13 mouse cellular contexts compared by ENCODE assay signal in genomic region chr3:138513243-138513642, GRCm38 (mm10). TPM values are rescaled to one million over a fixed set of nuclear protein-coding genes. Genes with fewer than 3 reads are reported as not detected.
DNase-seq lines count a peak whose midpoint lies in the region; ATAC-seq and TF ChIP-seq lines count a peak whose summit lies in the region.
"Had no signal": no experiment of that assay in that cellular context is flagged by ENCODE, and none has a peak within 500 bp of the region (broad histone marks: within the 10 kb centered on the region; RNA-seq: fewer than 3 reads in every experiment).

No protein-coding gene starts in this region.

- no peaks in the 10 kb centered on the region for H3K27me3 ChIP-seq in hindbrain, embryonic 13.5 days
- no peaks in the 10 kb centered on the region for H3K27me3 ChIP-seq in limb, embryonic 13.5 days
- no peaks in the 10 kb centered on the region for H3K27me3 ChIP-seq in neural tube, embryonic 12.5 days (replicated peaks)
- H3K27me3 ChIP-seq: embryonic facial prominence, embryonic 13.5 days; intestine, embryonic 15.5 days had no signal

- peak overlapping the region; percentile 62 for H3K9ac ChIP-seq in hindbrain, embryonic 13.5 days
- H3K9ac ChIP-seq in limb, embryonic 13.5 days = no peak overlapping the region
- H3K9ac ChIP-seq in neural tube, embryonic 12.5 days = peak overlapping the region; percentile 4; the same call in 1 of the 2 replicates
- H3K9ac ChIP-seq: embryonic facial prominence, embryonic 13.5 days; heart, embryonic 13.5 days; intestine, embryonic 15.5 days had no signal

- no peak for DNase-seq in gastrocnemius, adult 2 months
- DNase-seq in gastrocnemius, postnatal 14 days = no peak
- DNase-seq in left cerebral cortex, postnatal 36 days (ENCODE audit: low spot score in 2 of 2) = no peak
- DNase-seq in adrenal gland, postnatal 25 days = no peak
- DNase-seq in thymus, postnatal 36 days = no peak
- DNase-seq: lung, postnatal 4 days had no signal

- H3K4me1 ChIP-seq in hindbrain, embryonic 13.5 days (replicated peaks) = peaks cover 7% of the 10 kb centered on the region
- H3K4me1 ChIP-seq in limb, embryonic 13.5 days = 0 out of 2 replicates have a peak, but pooled peaks cover 6% of the 10 kb centered on the region
- H3K4me1 ChIP-seq in neural tube, embryonic 12.5 days = 0 out of 2 replicates have a peak, but pooled peaks cover 15% of the 10 kb centered on the region
- H3K4me1 ChIP-seq: embryonic facial prominence, embryonic 13.5 days; heart, embryonic 13.5 days; intestine, embryonic 15.5 days had no signal

- no peak for ATAC-seq in hindbrain, embryonic 13.5 days (ENCODE audit: low FRiP score)
- ATAC-seq in limb, embryonic 13.5 days (ENCODE audit: low FRiP score, low read depth) = no peak
- ATAC-seq in neural tube, embryonic 12.5 days (ENCODE audit: low FRiP score, low read depth) = peak; percentile 63
- ATAC-seq: intestine, embryonic 15.5 days had no signal

- 39% methylated on average over 12 of the region's 12 CpGs for WGBS in hindbrain, embryonic 13.5 days
- 42% methylated on average over 12 of the region's 12 CpGs for WGBS in limb, embryonic 13.5 days
- WGBS in neural tube, embryonic 12.5 days = 17% methylated on average over 12 of the region's 12 CpGs

- peak overlapping the region; percentile 48 for H3K4me2 ChIP-seq in hindbrain, embryonic 13.5 days
- peak overlapping the region; percentile 46 for H3K4me2 ChIP-seq in limb, embryonic 13.5 days (replicated peaks)
- peak overlapping the region; percentile 54 for H3K4me2 ChIP-seq in neural tube, embryonic 12.5 days (replicated peaks)
- H3K4me2 ChIP-seq: embryonic facial prominence, embryonic 13.5 days; heart, embryonic 13.5 days; intestine, embryonic 15.5 days had no signal

- H3K9me3 ChIP-seq in hindbrain, embryonic 13.5 days = no peaks in the 10 kb centered on the region
- no peaks in the 10 kb centered on the region for H3K9me3 ChIP-seq in limb, embryonic 13.5 days
- H3K9me3 ChIP-seq in neural tube, embryonic 12.5 days = no peaks in the 10 kb centered on the region
- H3K9me3 ChIP-seq: embryonic facial prominence, embryonic 13.5 days; G1E; heart, embryonic 13.5 days; intestine, embryonic 15.5 days had no signal

- no peak for TF ChIP-seq CTCF in gastrocnemius, adult 2 months (IDR thresholded peaks at IDR 0.05)

- intact Hi-C loops in gastrocnemius, adult 2 months (cut with DNase I) = no loop called here
- intact Hi-C loops in gastrocnemius, postnatal 14 days (cut with DNase I; ENCODE audit: low total_unique reads) = no loop called here
- intact Hi-C loops in left cerebral cortex, postnatal 36 days (cut with DNase I) = no loop called here

- no peaks in the 10 kb centered on the region for H3K36me3 ChIP-seq in hindbrain, embryonic 13.5 days
- H3K36me3 ChIP-seq in limb, embryonic 13.5 days = no peaks in the 10 kb centered on the region
- no peaks in the 10 kb centered on the region for H3K36me3 ChIP-seq in neural tube, embryonic 12.5 days
- H3K36me3 ChIP-seq: embryonic facial prominence, embryonic 13.5 days; G1E; heart, embryonic 13.5 days; intestine, embryonic 15.5 days had no signal

- H3K4me3 ChIP-seq in gastrocnemius, adult 2 months = peak overlapping the region; percentile 28; the same call in 1 of the 2 replicates
- peak overlapping the region; percentile 30 for H3K4me3 ChIP-seq in hindbrain, embryonic 13.5 days
- H3K4me3 ChIP-seq in limb, embryonic 13.5 days = peak overlapping the region; percentile 11; the same call in 1 of the 2 replicates
- 0 out of 2 replicates have a peak overlapping the region, but pooled peaks have one; percentile 7 for H3K4me3 ChIP-seq in neural tube, embryonic 12.5 days
- H3K4me3 ChIP-seq: embryonic facial prominence, embryonic 13.5 days; heart, embryonic 13.5 days; intestine, embryonic 15.5 days had no signal

- H3K27ac ChIP-seq in gastrocnemius, adult 2 months = no peak overlapping the region
- no peak overlapping the region for H3K27ac ChIP-seq in hindbrain, embryonic 13.5 days
- H3K27ac ChIP-seq in limb, embryonic 13.5 days = no peak overlapping the region
- no peak overlapping the region for H3K27ac ChIP-seq in neural tube, embryonic 12.5 days
- H3K27ac ChIP-seq: embryonic facial prominence, embryonic 13.5 days; heart, embryonic 13.5 days; intestine, embryonic 15.5 days had no signal

RNA-seq across cellular contexts. Expression of gene Eif4e, which starts 12.7 kb away (rescaled TPM):
- 100 to 1,000 TPM; 128 to 156 TPM for total RNA-seq in gastrocnemius, adult 2 months (2021)
- 100 to 1,000 TPM; 101 to 108 TPM for total RNA-seq in gastrocnemius, postnatal 14 days (2021)
- 317 and 323 TPM in 2 replicates for polyA plus RNA-seq in hindbrain, embryonic 13.5 days (2015; fragmentation: Nextera tagmentation; extraction: Ambion mirVana)
- 402 TPM in 2 replicates for polyA plus RNA-seq in limb, embryonic 13.5 days (2015; fragmentation: Nextera tagmentation; extraction: Ambion mirVana)
- polyA plus RNA-seq in neural tube, embryonic 12.5 days (2016; fragmentation: Nextera tagmentation; extraction: Ambion mirVana) = 309 and 317 TPM in 2 replicates
- 100 to 1,000 TPM; 175 to 183 TPM for total RNA-seq in left cerebral cortex, postnatal 36 days (2021)
- 168 and 178 TPM in 2 replicates for total RNA-seq in adrenal gland, postnatal 25 days (2021)

RNA-seq across cellular contexts. Expression of gene Metap1, which starts 23.9 kb away (rescaled TPM):
- total RNA-seq in gastrocnemius, adult 2 months (2021) = 10 to 100 TPM; 44.7 to 49.3 TPM
- total RNA-seq in gastrocnemius, postnatal 14 days (2021) = 10 to 100 TPM; 43.5 to 44.8 TPM
- 47.7 and 49.9 TPM in 2 replicates for polyA plus RNA-seq in hindbrain, embryonic 13.5 days (2015; fragmentation: Nextera tagmentation; extraction: Ambion mirVana)
- 42.6 and 44.0 TPM in 2 replicates for polyA plus RNA-seq in limb, embryonic 13.5 days (2015; fragmentation: Nextera tagmentation; extraction: Ambion mirVana)
- polyA plus RNA-seq in neural tube, embryonic 12.5 days (2016; fragmentation: Nextera tagmentation; extraction: Ambion mirVana) = 50.4 and 51.9 TPM in 2 replicates
- 10 to 100 TPM; 38.1 to 39.7 TPM for total RNA-seq in left cerebral cortex, postnatal 36 days (2021)
- 61.0 and 63.3 TPM in 2 replicates for total RNA-seq in adrenal gland, postnatal 25 days (2021)
